Mouse (Mus musculus) adrenal gland, postnatal 36 days (tissue): ENCODE results near the gene Tlcd2. TPM values are rescaled to one million over a fixed set of nuclear protein-coding genes. Genes with fewer than 3 reads are reported as not detected.
"Not testable (repeated sequence)": the region's sequence is repeated elsewhere in the genome, so short reads cannot be mapped to it uniquely, and the experiment has no call there.

Experiments
- DNase-seq, 2 experiments: peaks; one replicate each; pipeline ENCODE4 v3.0.0; 2021; ENCODE audit warnings: mixed read lengths in 1 of 2
- total RNA-seq, 2 experiments: library from RNA; stranded (reverse); gene quantifications; 2 replicates each; pipeline ENCODE4 v1.2.3; 2021

The Tlcd2 gene
- total RNA-seq, 2 experiments from 2014 or later, result 10.1 to 14.3 TPM

DNA sequence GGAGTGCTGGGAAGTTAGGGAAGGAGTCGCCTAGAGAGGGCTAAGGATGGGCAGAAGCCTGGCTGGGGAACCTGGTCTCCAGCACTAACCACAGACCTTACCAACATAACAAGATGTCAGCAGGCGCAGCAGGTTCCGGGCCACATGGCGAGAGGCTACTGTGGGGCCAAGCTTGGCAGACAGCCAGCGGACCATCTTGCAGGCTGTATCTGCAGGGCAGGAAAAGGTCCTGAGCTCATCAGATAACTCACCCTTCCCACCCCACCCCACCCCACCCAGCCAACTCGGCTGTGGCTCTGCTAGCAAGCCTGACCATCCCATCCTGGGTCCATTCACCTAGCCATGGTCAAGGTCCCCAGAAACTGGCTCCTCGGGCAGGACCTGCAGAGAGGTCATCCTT is 11.8 kb upstream of the Tlcd2 start:
- no peak for DNase-seq

DNA sequence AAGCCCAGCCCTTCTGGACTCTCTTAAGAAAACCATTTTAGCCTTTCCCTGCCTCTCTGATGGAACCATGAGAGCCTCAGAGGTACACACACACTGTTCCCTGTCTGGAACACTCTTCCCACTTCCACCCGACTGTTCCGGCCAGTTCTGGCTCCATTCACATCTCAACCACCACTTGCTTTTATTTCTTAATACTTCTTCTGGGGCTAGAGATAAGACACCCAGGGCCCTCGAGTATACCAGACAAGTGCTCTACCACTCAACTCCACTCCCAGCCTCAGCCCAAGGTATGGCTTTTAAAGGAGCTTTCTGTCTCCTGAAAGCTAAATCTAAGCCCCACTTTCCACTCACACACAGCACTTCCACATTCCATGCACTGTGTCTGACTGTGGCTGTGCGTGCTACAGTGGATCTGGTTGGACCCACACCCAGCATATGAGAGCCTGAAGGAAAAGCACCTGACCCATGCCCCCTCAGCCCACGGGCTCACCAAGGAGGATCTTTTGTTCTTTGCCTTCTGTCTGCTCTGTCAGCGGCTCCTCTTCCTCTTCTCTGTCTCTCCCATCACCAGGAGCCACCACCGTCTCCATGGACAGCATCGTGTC is 11.1 kb upstream of the Tlcd2 start:
- no peak for DNase-seq

DNA sequence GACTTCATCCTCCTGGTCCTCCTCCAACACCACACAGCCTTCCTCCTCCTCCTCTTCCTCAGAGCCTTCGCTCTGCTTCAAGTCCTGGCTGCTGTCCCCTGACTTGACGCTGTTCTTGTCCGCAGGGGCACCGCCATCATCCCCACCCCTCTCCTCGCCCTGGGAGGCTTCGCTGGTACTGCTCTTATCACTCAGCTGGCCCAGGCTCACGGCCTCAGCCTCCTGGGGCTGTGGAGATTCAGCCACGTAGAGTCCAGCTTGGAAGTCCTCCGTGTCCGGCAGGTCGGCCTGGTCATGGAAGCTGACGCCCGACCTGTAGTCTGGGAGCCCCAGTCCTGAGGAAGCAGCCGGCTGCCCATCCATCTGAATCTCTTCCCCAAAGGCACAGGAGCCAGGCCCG is 10.6 kb upstream of the Tlcd2 start:
- DNase-seq, result no peak

DNA sequence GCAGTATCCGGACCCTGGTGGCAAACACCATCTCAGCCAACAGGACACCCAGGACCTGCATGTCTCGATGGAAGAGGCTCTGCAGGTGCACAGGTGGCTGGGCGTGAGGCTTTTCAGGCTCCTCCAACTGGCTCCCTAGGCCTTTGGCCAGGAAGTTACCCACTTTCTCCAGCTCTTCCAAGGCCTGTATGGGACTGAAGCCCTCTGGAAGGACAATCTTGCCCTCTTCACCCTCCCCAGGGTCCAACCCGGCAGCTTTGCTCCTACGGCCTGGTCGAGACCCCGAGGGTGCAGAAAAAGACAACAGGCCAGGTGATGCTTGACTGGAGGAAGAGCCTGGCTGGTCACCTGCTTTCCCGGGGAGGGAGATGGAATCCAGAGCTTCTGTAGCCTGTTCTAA is 9.4 kb upstream of the Tlcd2 start:
- no peak for DNase-seq

DNA sequence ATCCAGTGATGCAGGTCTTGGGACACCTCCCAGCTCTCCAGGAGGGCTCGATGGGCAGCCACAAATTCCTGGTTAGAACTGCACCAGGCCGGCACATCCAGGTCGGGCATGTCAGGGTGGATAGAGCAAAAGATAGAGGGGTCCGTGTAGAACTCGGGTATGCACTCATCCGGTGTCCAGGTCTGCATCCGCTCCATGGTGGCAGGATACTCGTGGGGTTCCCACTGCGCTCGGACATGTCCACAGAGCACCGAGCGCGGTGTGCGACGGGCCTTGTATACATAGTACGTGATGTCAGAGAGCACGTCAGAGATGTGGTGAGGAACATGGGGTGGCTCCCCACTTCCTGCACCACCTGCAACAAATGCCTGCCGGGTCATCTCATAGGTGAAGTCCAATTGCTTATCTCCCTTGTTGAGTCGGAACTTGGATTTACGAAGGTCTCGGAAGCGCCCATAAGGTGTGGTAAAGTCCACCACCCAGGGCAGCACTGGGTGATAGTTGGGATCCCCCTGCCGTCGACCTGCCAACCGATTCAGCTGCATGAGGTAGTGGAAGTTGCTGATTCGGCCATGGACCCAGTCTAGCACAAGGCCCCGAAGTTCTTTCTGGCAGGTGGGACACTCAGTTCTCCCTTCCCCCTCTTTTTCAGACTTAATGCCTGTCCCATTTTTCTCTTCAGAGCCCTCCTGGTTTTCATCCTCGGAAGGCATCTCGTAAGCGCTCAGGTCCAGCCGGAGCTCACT is 8.5 kb upstream of the Tlcd2 start:
- no peak for DNase-seq

DNA sequence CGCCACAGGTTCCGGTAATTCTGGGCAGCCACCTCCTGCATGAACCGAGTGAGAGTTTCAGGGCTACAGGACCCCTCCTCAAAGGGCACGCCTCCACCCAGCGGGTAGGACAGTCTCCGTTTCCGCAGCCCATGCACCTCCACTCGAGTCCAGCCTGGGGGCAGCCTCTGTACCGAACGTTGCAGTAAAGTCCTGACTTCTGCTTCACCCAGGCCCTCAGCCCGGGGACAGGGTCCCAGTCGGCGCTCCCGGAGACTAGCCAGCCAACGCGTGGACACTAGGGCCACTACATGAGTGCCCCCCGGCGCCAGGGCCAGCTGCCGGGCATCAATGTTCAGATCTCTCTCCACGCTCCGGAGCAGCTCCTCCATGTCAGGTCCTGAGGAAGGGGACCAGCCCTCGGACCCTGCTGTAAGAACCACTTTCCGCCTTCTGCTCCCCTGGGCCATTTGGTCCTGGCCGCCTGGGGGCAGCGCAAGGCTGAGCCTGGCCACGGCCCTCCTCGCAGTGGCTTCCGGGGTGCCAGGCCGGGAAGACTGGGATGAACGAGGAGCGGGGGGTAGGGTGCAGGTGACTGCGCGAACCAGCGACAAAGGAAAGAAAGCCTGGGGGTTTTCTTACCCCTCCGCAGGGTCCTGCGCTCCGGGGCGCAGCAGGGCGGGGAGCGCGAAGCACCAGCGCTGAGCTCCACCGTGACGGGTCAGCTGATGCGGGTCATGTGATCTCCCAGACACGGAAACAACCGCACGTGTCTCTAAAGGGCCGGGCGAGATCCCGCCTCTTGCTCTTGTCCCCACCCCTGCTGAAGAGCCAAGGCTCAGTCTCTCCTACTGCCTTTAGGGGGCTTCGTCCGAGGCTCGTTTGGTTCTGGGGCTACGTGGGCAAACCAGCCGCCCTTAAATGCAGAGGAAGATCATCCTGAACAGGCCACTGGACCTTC is 7.3 kb upstream of the Tlcd2 start, which contains the start of gene Wdr81:
TSS of gene Wdr81 (minus strand) at position 727 of the 940 bp plus-strand sequence.
- DNase-seq, result peak; percentile 91 to 93

DNA sequence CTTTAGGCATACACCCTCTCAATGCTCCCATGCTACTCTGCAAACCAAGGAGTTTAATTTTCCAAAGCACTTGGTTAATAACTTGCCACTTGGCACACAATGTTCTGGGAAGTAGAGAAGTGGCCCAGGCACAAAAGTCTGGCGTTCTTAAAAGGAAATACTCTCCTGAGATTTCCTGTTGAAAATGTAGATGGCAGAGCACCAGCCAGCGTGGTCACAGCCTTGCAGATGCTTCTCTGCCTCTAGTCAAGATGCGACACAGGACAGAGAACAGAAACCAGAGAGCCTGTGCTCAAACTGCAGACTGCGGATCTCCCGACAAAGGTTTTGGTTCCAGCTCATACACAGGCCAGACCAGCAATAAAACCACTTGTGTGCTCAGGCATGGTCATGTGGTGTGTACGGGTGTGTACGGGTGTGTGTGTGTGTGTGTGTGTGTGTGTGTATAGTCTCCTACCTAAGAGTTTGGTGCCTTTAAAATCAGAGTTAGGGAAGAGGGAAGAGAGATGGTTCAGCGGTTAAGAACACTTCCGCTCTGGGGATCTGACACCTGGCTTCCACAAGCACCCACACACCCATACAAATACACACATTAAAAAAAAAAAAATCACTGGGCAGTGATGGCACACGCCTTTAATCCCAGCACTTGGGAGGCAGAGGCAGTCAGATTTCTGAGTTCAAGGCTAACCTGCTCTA is 6.3 kb upstream of the Tlcd2 start:
- DNase-seq, result no peak

DNA sequence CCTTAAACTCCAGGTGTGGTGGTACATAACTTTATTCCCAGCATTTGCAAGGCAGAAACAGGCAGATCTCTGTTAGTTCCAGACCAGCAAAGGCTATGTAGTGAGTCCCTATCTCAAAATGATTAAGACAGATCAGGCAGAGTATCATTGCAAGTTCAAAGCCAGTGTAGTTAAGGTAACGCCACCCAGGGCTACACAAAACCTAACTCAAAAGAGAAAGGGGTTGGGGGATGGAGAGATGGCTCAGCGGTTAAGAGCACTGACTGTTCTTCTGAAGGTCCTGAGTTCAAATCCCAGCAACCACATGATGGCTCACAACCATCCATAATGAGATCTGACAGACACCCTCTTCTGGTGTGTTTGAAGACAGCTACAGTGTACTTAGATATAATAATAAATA is 5.5 kb upstream of the Tlcd2 start:
- DNase-seq, result not testable (repeated sequence)

DNA sequence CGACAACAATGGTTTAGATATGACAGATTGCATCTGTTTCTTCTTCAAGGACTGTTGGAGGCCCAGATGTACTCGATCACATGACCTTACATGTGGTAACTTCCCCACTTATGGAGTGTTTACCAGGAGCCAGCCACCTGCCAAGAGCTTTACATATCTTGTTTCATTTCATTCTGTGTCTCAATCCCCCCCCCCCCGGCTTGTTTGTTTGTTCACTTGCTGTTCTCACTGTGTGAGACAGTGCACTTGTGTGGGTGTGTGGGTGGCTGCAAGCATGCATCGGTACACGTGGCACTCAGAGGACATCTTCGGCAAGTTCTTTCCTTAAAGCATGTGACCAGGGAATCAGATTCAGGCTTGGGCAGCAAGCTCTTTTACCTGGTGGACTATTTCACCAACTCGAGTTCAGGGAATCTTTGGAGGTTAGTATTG is 5.1 kb upstream of the Tlcd2 start:
- no peak for DNase-seq

DNA sequence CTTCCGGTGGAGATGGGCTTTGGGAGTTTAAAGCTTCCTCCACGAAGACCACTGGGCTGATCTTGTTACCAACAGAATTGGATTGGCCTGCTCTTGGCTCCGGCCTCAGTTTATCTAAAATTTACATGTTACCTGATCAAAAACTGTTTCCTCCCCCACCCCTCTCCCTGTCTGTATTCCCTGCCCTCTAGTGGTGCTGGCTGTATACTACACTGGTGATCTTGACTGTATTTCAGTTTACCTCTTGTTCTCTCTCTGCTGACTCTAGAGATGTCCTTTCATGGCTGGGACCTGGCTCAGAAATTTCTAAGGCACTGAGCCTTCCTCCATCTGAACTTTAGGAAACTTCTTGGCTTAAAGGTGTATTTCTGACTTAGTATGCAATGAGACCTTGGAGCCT is 3.3 kb upstream of the Tlcd2 start:
- peak; percentile 23 to 44 for DNase-seq

DNA sequence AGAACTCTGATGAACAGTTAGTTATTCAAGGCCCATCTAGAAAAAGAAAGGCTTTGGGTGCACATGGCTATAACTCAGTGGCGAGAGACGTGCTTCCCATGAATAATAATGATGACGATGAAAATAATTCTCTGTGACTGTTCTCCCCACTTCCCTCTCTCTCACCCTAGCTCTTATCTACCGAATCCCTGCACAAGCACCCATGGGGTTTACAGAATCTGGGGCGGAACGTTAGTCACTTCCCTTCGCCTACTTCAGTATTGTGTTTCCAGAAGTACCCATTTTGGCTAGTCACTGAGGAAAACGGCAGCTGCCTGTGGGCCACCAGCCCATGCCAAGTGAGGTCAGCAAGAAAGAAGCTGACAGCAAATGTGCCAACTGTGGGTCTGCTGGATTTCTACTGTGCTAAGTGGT is 2.9 kb upstream of the Tlcd2 start:
- peak; percentile 24 to 35 for DNase-seq

DNA sequence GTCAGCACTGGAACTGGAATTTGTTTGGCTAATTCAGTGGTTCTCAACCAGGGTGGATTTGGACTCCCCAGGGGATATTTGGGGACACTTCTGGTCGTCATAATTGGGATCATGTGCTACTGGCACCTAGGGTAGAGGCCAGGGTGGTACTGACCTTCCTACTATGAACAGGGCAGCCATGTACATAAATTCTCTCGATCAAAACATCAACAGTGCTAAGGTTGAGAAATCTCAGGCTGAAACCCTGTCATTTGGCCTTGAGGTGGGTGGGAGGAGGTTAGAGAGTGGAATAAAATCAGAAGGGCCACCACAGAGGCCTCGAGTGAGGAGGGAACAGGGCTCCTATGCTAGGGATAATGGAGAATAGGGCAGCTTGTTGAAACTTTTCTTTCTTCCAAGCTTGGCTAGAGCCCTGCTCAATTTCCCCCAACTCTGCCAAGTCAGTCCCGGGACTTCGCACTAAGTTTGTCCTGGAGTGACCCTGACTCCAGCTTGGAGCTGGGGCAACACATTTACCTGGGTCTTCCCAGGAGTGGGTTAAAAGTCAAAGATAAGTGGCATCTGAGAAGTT is 2.3 kb upstream of the Tlcd2 start:
- DNase-seq, result peak; percentile 51 to 54

DNA sequence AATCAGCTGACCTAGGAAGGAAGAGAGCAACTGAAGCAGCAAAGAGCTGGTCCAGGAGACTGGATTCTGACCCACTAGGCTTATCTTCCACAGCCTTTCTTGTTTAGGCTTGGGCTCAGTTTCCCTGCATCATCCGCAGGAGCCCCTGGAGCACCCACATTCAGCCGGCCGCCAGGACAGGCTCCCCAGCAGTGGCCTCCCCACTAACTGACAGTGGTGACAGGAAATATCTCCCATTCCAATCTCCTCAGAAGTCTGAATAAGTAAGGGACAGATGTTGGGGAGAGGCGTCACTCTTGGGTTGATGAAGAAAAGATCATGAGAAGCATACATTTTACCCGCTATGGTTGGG is 1.8 kb upstream of the Tlcd2 start:
- no peak for DNase-seq

DNA sequence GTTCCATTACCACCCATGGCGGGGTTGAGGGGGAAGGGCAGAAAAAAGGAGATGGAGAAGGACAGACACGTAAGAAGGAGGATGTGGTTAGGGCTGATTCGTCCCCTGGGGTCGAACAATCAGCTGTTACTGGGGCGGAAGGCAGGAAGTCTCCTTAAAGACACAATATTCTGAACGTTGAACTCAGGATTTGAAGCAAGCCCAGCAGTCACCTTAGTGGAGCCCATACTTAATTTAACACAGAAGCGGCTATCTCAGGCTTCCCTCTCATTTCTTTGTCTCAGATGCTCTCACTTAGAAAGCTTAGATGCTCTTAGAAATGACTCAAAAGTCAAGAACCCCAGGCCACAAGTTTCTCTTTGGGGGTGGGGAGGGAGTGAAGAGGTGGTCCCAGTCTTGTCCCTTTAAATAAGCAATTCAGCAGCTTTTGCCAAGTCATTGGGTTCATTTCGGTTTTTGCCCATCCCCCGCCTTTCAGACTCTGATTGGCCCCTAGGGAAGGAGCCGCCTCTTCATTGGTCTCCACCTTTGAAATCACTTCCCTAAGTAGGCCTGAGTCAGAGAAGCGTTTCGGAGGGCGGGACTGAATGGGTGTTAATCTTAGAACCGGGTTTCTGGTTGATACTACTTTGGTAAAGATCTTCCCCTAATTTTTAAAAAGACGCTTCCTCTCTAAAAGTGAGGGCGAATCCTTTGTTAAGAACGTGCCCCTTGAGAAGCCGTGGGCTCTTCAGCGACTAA is 1.2 kb upstream of the Tlcd2 start:
- DNase-seq, result peak; percentile 92 to 93

DNA sequence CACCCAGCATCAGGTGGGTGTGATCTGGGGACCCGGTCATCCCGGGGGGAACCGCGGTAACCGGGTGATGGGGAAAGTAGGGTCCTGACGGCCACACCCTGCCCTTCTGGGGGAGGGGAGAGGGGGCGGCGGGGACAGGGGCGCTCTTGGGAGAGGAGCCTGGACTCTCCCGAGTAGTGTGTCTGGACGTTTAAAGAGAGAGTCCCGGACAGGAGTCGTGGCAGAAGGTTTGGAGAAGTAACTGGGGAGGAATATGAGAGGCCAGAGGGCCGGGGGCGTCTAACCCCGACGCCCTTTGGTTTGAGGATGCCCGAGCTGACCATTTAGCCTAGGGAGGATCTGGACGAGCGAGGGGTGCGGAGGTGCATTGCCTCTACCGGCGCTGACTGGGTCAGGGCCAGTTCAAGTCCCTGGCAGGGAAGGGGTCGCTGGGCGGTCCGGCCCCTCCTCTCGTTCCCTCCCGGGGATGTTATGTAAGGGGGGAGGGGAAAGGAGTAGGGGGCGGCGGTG is 283 bp downstream of the Tlcd2 start:
- DNase-seq, result no peak

DNA sequence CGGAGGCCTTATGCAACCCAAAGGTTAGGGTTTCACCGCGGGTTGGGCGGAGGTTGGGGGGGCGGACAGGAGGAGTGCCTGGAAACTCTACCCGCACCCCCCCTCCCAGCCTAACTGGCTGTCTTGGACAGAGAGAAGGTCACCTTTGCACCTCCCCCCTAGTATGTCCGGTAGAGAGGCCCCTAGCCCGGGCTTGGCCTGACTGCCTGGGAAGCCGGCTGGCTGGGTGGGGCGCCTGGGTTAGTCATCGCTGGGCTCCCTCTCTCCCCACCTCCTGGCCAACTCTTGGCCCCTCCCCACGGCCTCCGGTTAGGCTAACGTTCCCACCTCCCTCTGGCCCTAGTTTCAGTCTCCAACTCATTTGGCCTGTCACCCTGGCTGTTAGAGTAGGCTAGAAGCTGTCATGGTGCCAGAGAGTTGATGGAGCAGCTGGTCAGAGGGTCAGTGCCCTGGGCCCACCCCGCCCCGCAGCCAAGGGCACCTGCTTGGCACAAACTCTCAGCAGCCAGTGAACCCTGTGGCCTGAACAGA is 803 bp downstream of the Tlcd2 start:
- peak; percentile 94 to 95 for DNase-seq

DNA sequence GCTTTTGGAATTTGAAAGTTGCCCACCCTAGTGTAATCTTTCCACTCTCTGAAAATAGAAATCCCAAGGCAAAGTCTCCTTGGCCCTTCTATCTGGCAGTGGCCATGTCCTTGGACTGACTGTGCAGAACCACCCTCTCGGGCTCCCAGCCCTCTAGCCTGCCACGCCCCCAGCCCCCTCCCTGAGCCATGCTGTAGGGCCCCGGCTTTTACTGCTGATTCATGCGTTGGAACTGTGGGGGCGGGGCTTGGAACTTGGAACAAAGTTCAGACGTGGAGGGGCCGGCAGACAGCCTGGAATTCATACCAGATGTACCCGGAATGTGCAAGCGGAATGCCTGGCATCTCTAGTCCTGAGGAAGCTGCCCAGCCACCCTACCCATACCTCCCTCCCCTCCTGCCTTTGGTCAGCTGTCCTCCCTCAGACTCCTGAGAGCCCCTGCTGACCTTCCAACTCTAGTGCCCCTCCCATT is 1.4 kb downstream of the Tlcd2 start:
- peak; percentile 98 to 99 for DNase-seq

DNA sequence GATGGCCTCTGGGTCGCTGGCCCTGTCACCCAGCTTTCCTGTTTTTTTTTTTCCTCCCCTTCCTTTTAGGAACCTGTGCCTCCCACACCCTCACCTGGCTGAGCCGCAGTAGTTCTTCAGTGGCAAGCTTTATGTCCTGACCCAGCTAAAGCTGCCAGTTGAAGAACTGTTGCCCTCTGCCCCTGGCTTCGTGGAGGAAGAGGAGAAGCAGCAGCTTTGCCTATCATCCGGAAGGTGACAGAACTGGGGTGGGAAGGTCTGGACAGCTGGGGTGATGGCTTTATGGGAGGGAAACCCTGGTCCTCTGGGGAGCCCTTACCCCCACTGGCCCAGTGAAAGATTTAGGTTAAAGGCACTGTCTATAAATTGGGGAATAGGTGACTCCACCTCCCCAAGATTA is 2.1 kb downstream of the Tlcd2 start:
- DNase-seq, result no peak

DNA sequence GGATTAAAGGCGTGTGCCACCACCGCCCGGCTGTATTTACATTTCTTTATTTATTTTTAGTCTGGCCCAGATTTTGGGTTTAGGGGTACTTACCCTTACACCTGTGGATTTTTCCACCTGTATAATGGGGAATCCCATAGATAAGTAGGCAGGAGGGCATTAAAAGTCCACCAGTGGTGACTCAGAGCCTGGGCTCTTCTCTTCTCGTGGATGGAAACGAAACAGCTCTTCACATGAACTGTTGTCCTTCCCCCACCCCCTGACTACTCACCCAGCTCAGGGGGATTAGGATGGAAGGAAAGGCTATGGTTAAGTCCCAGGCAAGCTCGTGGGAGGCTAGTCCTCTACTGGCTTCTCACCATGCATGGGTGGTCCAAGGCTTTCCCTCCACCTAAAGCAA is 2.9 kb downstream of the Tlcd2 start:
- DNase-seq, result no peak

DNA sequence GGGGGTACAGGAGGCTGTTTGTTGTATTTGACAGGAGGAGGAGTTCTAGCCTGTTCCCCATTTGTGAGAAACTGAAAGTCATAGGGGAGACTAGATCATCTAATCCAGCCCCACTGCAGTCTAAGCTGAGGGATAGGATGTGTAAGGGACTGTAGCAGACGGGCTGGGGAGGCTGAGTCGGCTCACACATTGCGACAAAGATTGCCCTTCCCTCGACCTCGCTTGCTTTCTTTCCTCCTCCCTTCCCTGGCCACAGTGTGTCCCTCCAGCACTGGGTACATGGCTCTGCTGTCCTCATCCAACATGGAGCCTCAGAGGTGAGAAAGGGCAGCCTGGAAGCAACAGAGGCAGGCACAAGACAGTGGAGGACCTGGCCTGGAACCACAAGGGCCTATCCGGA is 3.5 kb downstream of the Tlcd2 start:
- no peak for DNase-seq
